Mouse (Mus musculus): ENCODE results near the gene Uba2. TPM values are rescaled to one million over a fixed set of nuclear protein-coding genes. Genes with fewer than 3 reads are reported as not detected.

Gene Uba2
- polyA plus RNA-seq, 1 experiment from 2014 or later = 145 TPM

DNA sequence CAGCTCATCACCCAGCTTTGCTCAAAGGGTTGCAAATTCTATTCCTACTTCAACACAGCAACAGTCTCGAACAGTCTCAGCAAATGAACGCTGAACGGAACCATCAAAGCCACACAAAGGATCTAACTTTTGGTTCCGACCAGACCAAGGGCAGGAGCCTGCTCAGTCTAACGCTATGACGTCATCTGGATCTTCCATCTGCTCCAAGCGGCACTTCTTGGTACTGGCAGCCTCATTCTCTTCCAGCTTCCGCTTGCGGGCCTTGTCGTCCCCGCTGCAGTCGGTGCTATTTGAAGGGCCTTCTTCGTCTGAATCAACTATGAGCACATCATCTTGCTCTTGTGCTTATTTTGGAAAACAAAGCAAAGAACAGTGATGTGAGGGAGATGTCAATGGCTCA lies 28.3 kb downstream of the Uba2 start:
- WGBS = 98% methylated on average over 13 of the region's 13 CpGs
- no peaks in the 10 kb centered on the region for H3K27me3 ChIP-seq (replicated peaks; ENCODE audit: control insufficient read depth, insufficient read depth, low read length)
- H3K9me3 ChIP-seq (ENCODE audit: control insufficient read depth, low read length) = no peaks in the 10 kb centered on the region
- H3K27ac ChIP-seq (ENCODE audit: low read depth, low read length) = no peak overlapping the region
- peaks cover 51% of the 10 kb centered on the region for H3K36me3 ChIP-seq (ENCODE audit: control insufficient read depth, insufficient read depth, low read length)
- no peak for ATAC-seq
- H3K4me2 ChIP-seq (ENCODE audit: low read length) = no peak overlapping the region
- H3K4me1 ChIP-seq (ENCODE audit: control insufficient read depth, insufficient read depth, low read depth, low read length) = no peaks in the 10 kb centered on the region
- no peak overlapping the region for H3K9ac ChIP-seq (ENCODE audit: low read depth, low read length)
- H3K4me3 ChIP-seq (ENCODE audit: low read length) = no peak overlapping the region

GRCm38 (mm10) chr7:34139493-34139892 lies 29.9 kb downstream of the Uba2 start:
- no peak overlapping the region for H3K4me3 ChIP-seq (ENCODE audit: low read length)
- H3K36me3 ChIP-seq (ENCODE audit: control insufficient read depth, insufficient read depth, low read length) = peaks cover 38% of the 10 kb centered on the region
- no peak overlapping the region for H3K9ac ChIP-seq (ENCODE audit: low read depth, low read length)
- H3K27me3 ChIP-seq (replicated peaks; ENCODE audit: control insufficient read depth, insufficient read depth, low read length) = no peaks in the 10 kb centered on the region
- no peaks in the 10 kb centered on the region for H3K9me3 ChIP-seq (ENCODE audit: control insufficient read depth, low read length)
- H3K4me1 ChIP-seq (ENCODE audit: control insufficient read depth, insufficient read depth, low read depth, low read length) = no peaks in the 10 kb centered on the region
- ATAC-seq = peak; percentile 4; the same call in 1 of the 2 replicates
- H3K4me2 ChIP-seq (ENCODE audit: low read length) = no peak overlapping the region
- no peak overlapping the region for H3K27ac ChIP-seq (ENCODE audit: low read depth, low read length)
- WGBS = 95% methylated on average over 6 of the region's 6 CpGs

DNA sequence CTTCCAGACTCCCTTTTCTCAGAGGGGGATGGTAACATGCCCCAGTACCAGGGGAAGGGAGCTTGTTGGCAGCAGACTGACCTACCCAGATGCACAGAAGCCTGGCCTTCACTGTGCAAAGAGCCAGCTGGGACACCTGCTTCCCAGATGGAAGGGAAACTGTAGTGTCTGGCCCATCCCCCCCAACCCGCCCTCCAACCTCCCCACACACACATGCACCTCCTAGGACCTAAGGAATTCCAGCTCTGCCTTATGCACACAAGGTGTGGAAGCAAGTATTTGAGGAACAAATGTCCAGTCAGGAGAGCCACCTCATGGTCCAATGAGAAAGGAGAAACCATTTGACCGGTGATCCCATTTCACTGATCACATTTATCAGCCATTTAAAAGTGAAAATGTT lies 35.1 kb downstream of the Uba2 start:
- Histone ChIP-seq H3K27me3 (replicated peaks; ENCODE audit: control insufficient read depth, insufficient read depth, low read length) (no peaks in the 10 kb centered on the region), H3K36me3 (ENCODE audit: control insufficient read depth, insufficient read depth, low read length) (no peaks in the 10 kb centered on the region), H3K9ac (ENCODE audit: low read depth, low read length) (no peak overlapping the region), H3K4me2 (ENCODE audit: low read length) (no peak overlapping the region), H3K4me3 (ENCODE audit: low read length) (no peak overlapping the region), H3K4me1 (ENCODE audit: control insufficient read depth, insufficient read depth, low read depth, low read length) (peaks cover 17% of the 10 kb centered on the region), H3K27ac (ENCODE audit: low read depth, low read length) (no peak overlapping the region), H3K9me3 (ENCODE audit: control insufficient read depth, low read length) (no peaks in the 10 kb centered on the region)
- ATAC-seq = no peak
- 90% methylated on average over 2 of the region's 2 CpGs for WGBS

GRCm38 (mm10) chr7:34133117-34133762 lies 36.2 kb downstream of the Uba2 start, which contains the start of gene Wtip:
TSS of gene Wtip (minus strand) at chr7:34133268.
- Histone ChIP-seq H3K9ac (ENCODE audit: low read depth, low read length) (peak within 1 kb of the TSS; percentile 89), H3K9me3 (ENCODE audit: control insufficient read depth, low read length) (no peaks in the 10 kb centered on the region), H3K27me3 (replicated peaks; ENCODE audit: control insufficient read depth, insufficient read depth, low read length) (no peaks in the 10 kb centered on the region), H3K4me1 (ENCODE audit: control insufficient read depth, insufficient read depth, low read depth, low read length) (peaks cover 17% of the 10 kb centered on the region), H3K36me3 (ENCODE audit: control insufficient read depth, insufficient read depth, low read length) (no peaks in the 10 kb centered on the region), H3K27ac (ENCODE audit: low read depth, low read length) (peak within 1 kb of the TSS; percentile 80), H3K4me3 (ENCODE audit: low read length) (peak within 1 kb of the TSS; percentile 64), H3K4me2 (ENCODE audit: low read length) (peak within 1 kb of the TSS; percentile 76)
- 2% methylated on average over 19 of the region's 65 CpGs for WGBS
- peak; percentile 83 for ATAC-seq

DNA sequence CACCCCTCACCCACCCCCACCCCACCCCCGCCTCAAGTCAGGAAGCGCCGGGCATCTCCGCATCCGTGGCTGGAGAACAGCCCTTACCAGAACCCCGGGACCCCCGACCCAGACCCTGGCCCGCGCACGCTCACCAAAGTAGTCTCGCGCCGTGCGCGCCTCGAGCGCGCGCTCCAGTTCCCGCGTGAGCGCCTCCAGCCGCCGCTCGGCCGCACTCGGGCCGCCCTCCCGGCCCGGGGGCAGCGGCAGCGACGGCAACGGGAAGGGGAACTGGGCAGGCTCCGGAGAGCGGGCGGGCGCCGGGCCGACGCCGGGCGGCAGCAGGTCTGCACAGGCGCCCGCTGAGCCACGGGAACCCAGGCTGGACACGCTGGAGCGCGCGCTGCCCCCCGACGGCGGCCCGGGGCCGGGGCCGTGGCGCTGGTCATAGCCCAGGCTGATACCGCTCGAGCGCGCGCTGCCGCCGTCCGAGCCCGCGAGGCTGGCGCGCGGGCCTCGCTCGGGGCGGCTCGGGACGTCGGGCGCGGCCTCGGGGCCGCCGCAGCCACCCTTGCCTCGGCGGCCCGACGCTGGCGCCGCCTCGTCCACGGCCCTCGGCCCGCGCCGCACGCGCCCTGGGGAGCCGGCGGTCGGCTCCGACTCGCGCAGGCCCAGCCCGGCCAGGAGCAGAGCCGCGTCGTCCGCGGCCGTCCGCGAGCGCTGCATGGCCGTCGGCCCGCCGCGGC lies 36.9 kb downstream of the Uba2 start:
- Histone ChIP-seq H3K27ac (ENCODE audit: low read depth, low read length) (peak overlapping the region; percentile 80), H3K9me3 (ENCODE audit: control insufficient read depth, low read length) (no peaks in the 10 kb centered on the region), H3K4me2 (ENCODE audit: low read length) (peak overlapping the region; percentile 76), H3K9ac (ENCODE audit: low read depth, low read length) (peak overlapping the region; percentile 89), H3K36me3 (ENCODE audit: control insufficient read depth, insufficient read depth, low read length) (no peaks in the 10 kb centered on the region), H3K4me3 (ENCODE audit: low read length) (peak overlapping the region; percentile 64), H3K27me3 (replicated peaks; ENCODE audit: control insufficient read depth, insufficient read depth, low read length) (no peaks in the 10 kb centered on the region), H3K4me1 (ENCODE audit: control insufficient read depth, insufficient read depth, low read depth, low read length) (peaks cover 17% of the 10 kb centered on the region)
- ATAC-seq = peak; percentile 80
- 1% methylated on average over 62 of the region's 116 CpGs for WGBS

DNA sequence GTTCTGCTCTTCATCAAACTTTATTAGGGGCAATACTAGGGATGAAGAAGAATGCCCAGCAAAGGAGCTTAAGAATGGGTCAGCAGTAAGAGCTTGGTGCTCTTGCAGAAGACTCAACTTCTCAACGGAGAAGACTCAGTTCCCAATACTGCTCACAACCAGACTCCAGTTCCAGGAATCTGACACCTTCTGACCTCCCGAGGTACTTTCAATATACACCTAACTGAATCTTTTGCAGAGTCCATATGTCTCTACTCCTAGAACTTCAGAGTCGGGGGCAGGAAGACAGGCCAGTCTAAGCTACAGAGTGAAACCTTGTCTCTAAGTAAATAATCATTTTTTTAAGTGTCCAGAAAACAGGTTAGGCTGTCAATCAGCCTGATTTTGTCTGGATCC lies 37.4 kb downstream of the Uba2 start:
- Histone ChIP-seq H3K27me3 (replicated peaks; ENCODE audit: control insufficient read depth, insufficient read depth, low read length) (no peaks in the 10 kb centered on the region), H3K9ac (ENCODE audit: low read depth, low read length) (peak overlapping the region; percentile 89; the same call in 1 of the 2 replicates), H3K4me2 (ENCODE audit: low read length) (peak overlapping the region; percentile 76), H3K4me3 (ENCODE audit: low read length) (peak overlapping the region; percentile 64), H3K4me1 (ENCODE audit: control insufficient read depth, insufficient read depth, low read depth, low read length) (peaks cover 17% of the 10 kb centered on the region), H3K9me3 (ENCODE audit: control insufficient read depth, low read length) (no peaks in the 10 kb centered on the region), H3K36me3 (ENCODE audit: control insufficient read depth, insufficient read depth, low read length) (no peaks in the 10 kb centered on the region), H3K27ac (ENCODE audit: low read depth, low read length) (no peak overlapping the region)
- 15% methylated on average over 3 of the region's 3 CpGs for WGBS
- peak; percentile 18 for ATAC-seq

- ATAC-seq = no peak
- peaks cover 17% of the 10 kb centered on the region for H3K4me1 ChIP-seq (ENCODE audit: control insufficient read depth, insufficient read depth, low read depth, low read length)
- H3K36me3 ChIP-seq (ENCODE audit: control insufficient read depth, insufficient read depth, low read length) = no peaks in the 10 kb centered on the region
- WGBS = 79% methylated on average over 3 of the region's 3 CpGs
- H3K4me3 ChIP-seq (ENCODE audit: low read length) = no peak overlapping the region
- 0 out of 2 replicates have a peak overlapping the region, but pooled peaks have one; percentile 21 for H3K9ac ChIP-seq (ENCODE audit: low read depth, low read length)
- H3K27ac ChIP-seq (ENCODE audit: low read depth, low read length) = no peak overlapping the region
- no peaks in the 10 kb centered on the region for H3K9me3 ChIP-seq (ENCODE audit: control insufficient read depth, low read length)
- H3K27me3 ChIP-seq (replicated peaks; ENCODE audit: control insufficient read depth, insufficient read depth, low read length) = no peaks in the 10 kb centered on the region
- no peak overlapping the region; the same call in 1 of the 2 replicates for H3K4me2 ChIP-seq (ENCODE audit: low read length)
Observed at GRCm38 (mm10) chr7:34131118-34131517, 38.3 kb downstream of the Uba2 start.

DNA sequence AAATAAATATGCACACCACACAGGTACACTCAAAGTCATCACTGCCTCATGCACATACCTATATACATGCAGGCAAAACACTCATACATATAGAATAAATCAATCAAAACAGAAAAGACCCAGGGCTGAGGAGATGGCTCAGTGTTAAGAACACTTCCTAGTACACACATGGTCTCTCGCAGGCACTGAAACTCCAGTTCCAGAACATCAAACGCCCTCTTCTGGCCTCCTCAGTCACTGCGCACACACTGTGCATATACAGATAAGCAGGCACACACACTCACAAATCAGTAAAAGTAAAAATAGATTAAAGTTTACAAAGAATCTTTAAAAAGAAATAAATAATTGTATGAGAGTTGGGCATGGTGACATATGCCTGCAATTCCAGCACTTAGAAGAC lies 43.1 kb downstream of the Uba2 start:
- ATAC-seq = no peak
- H3K4me1 ChIP-seq (ENCODE audit: control insufficient read depth, insufficient read depth, low read depth, low read length) = peaks cover 13% of the 10 kb centered on the region
- WGBS = 84% methylated on average over 3 of the region's 3 CpGs
- H3K36me3 ChIP-seq (ENCODE audit: control insufficient read depth, insufficient read depth, low read length) = no peaks in the 10 kb centered on the region
- no peak overlapping the region for H3K9ac ChIP-seq (ENCODE audit: low read depth, low read length)
- H3K27ac ChIP-seq (ENCODE audit: low read depth, low read length) = no peak overlapping the region
- H3K4me3 ChIP-seq (ENCODE audit: low read length) = no peak overlapping the region
- H3K9me3 ChIP-seq (ENCODE audit: control insufficient read depth, low read length) = no peaks in the 10 kb centered on the region
- no peak overlapping the region for H3K4me2 ChIP-seq (ENCODE audit: low read length)
- no peaks in the 10 kb centered on the region for H3K27me3 ChIP-seq (replicated peaks; ENCODE audit: control insufficient read depth, insufficient read depth, low read length)

DNA sequence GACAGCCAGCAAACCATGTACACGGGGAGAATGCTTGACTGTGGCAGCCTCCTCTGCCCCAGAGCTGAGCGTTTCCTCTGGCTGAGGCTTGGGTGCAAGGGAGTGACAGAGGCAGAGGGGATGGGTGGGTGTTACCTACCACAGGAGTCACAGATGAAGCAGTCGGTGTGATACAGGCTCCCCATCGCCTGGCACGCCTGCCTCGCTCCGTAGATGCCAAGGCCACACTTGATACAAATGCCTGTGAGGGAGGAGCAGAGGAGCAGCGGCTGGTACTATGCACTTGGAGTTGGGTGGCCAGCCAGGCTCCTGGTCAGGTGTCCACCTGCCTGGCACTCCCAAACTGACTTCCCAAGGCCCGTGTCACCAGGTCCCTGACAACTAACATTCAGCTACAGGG lies 44.1 kb downstream of the Uba2 start:
- Histone ChIP-seq H3K36me3 (ENCODE audit: control insufficient read depth, insufficient read depth, low read length) (no peaks in the 10 kb centered on the region), H3K4me2 (ENCODE audit: low read length) (no peak overlapping the region), H3K27ac (ENCODE audit: low read depth, low read length) (no peak overlapping the region), H3K4me3 (ENCODE audit: low read length) (no peak overlapping the region), H3K4me1 (ENCODE audit: control insufficient read depth, insufficient read depth, low read depth, low read length) (peaks cover 4% of the 10 kb centered on the region), H3K9ac (ENCODE audit: low read depth, low read length) (no peak overlapping the region), H3K9me3 (ENCODE audit: control insufficient read depth, low read length) (no peaks in the 10 kb centered on the region), H3K27me3 (replicated peaks; ENCODE audit: control insufficient read depth, insufficient read depth, low read length) (no peaks in the 10 kb centered on the region)
- no peak for ATAC-seq
- 90% methylated on average over 9 of the region's 9 CpGs for WGBS

Data from hindbrain, embryonic 16.5 days (tissue).